Mouse (Mus musculus): ENCODE measurements around the gene Scube1. TPM values are rescaled to one million over a fixed set of nuclear protein-coding genes. Genes with fewer than 3 reads are reported as not detected.

The Scube1 gene
- total RNA-seq (2021): 10 to 100 TPM; 82.1 to 84.7 TPM

- peak; percentile 90 to 93 for DNase-seq (ENCODE audit: low spot score in 2 of 2)
- intact Hi-C loops (cut with DNase I): loop anchor here (2.0 kb wide), 1 partner anchor 60 kb away; no protein-coding TSS in a partner anchor
Measured at GRCm38 (mm10) chr15:83724886-83725269, at the start of gene Scube1. Gene Scube1 (minus strand): TSS chr15:83725021.

DNA sequence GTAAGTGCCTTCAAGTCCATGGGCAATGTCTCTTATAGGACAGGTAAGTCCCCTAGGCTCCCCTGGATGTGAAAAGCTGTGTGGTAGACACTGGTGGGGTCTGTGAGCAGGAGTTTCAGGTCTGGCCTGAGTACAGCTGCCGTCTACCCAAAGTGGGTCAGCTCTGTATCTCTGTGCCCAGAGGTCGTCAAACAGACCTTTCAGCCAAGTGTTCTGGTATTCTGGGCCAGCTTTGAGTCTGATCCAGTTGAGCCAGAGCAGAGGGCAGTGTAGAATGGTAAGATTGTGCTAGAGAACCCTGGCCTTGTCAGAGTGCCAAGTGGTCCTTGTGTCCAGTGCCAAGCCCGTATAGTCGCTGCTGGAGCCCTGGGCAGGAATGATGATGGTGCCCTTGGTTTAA, 48.1 kb upstream of the Scube1 start:
- intact Hi-C loops (cut with DNase I): no loop called here

GRCm38 (mm10) chr15:83772460-83772859, 47.6 kb upstream of the Scube1 start:
- intact Hi-C loops (cut with DNase I): no loop called here

More for the DNA sequence above, 48.1 kb upstream of the Scube1 start:
- peak in 1 of 2 experiments; percentile 55 for DNase-seq (ENCODE audit: low spot score in 2 of 2)

DNA sequence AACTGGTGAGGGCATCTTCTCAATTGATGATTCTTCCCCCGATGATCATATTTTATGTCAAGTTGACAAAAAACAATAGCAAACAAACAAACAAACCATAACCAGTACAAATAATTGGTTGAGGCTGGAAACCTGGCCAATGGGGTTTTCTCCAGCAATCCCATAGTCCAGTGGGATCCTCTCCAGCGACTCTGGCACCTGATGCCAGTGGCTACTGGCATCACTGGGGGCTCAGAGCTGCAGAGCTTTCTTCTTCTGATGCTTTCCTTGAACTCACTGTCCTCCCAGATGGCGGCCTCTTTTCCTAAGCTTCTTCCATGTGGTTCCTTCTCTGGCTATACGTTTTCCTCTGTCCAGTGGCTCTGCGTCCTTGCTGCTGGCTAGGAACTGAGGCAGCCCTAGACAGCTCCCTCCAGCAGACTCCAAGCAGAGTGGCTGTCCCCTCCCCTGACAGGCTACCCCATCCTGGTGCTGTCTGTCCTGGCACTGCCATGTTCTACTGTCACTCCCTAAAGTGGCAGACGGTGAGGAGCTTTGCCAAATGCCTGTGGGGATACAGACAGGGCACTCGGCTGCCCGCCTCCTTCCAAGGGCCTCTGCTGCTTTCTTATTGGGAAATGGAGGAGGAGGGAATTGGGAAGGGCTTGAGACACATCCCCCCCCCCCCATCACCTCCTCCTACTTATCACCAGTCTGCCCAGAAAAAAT, 46.7 kb upstream of the Scube1 start:
- intact Hi-C loops (cut with DNase I): no loop called here
- no peak for DNase-seq (ENCODE audit: low spot score in 2 of 2)

More at GRCm38 (mm10) chr15:83772460-83772859, 47.6 kb upstream of the Scube1 start:
- DNase-seq (ENCODE audit: low spot score in 2 of 2): no peak

DNA sequence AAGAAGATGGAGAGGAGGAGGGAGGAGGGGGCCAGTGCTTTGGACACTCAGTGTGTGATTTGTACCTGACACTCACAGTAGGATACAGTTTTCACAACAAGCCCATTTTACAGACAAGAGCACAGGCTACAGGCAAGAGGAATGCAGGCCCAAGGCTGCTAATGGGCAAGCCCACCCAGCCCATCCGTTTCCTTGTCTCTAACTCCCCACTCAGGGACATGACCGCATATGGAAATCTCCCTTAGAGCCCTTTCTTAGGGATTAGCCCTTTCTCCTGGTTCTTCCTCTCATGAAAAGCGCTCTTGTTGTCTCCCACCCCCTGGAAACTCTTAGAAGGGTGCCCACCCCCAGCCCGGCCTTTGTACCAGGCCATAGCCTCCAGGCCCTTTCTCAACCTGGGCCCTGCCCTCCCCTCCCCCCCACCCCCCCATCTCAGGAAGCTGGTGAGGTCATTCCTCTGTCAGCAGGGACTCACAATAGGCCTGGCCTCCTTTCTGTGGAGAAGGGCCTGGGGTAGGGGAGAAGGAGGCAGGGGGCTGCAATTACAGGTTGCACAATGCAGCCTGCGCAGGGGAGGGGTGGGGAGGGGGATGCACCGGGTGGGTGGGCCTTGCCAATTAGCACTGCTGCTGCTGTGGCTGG, 40.7 kb upstream of the Scube1 start:
- no peak for DNase-seq (ENCODE audit: low spot score in 2 of 2)
- intact Hi-C loops (cut with DNase I): no loop called here

- DNase-seq (ENCODE audit: low spot score in 2 of 2): no peak
- intact Hi-C loops (cut with DNase I): loop anchor here (2.0 kb wide), 1 partner anchor 293 kb away; no protein-coding TSS in a partner anchor
Measured at GRCm38 (mm10) chr15:83761512-83761911, 36.7 kb upstream of the Scube1 start.

GRCm38 (mm10) chr15:83760683-83761082, 35.9 kb upstream of the Scube1 start:
- intact Hi-C loops (cut with DNase I): loop anchor here (2.0 kb wide), 1 partner anchor 294 kb away; no protein-coding TSS in a partner anchor
- peak; percentile 56 to 66 for DNase-seq (ENCODE audit: low spot score in 2 of 2)

DNA sequence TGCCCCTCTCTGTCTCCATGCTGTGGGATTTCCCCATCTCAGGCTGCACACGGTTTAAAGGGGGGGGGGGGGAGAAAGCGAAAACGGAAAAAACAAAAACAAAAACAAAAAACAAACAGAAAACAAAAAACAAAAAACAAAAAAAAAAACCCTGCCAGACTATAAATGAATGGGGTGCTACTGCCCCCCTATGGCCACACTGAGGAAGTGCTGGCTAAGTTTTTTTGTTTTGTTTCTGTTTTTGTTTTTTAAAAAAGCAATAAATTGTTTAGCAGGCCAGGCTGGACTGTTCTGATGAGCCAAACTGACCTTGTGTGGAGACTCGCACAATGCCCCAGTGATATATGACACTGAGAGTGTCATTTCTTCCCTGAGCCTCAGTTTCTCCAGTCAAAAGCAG, 34.1 kb upstream of the Scube1 start:
- intact Hi-C loops (cut with DNase I): loop anchor here (10.0 kb wide), 1 partner anchor 244 kb away; the partner anchor contains the start of gene Ttll1
- DNase-seq (ENCODE audit: low spot score in 2 of 2): no peak

GRCm38 (mm10) chr15:83756742-83757141, 31.9 kb upstream of the Scube1 start:
- intact Hi-C loops (cut with DNase I): loop anchor here (1.0 to 10.0 kb wide), 3 partner anchors 92 to 242 kb away; partner anchors contain the start of gene Ttll1
- DNase-seq (ENCODE audit: low spot score in 2 of 2): no peak

GRCm38 (mm10) chr15:83749436-83749835, 24.6 kb upstream of the Scube1 start:
- no peak for DNase-seq (ENCODE audit: low spot score in 2 of 2)
- intact Hi-C loops (cut with DNase I): loop anchor here (5.0 kb wide), 1 partner anchor 243 kb away; no protein-coding TSS in a partner anchor

GRCm38 (mm10) chr15:83748986-83749385, 24.2 kb upstream of the Scube1 start:
- no peak for DNase-seq (ENCODE audit: low spot score in 2 of 2)
- intact Hi-C loops (cut with DNase I): loop anchor here (5.0 kb wide), 1 partner anchor 243 kb away; no protein-coding TSS in a partner anchor

DNA sequence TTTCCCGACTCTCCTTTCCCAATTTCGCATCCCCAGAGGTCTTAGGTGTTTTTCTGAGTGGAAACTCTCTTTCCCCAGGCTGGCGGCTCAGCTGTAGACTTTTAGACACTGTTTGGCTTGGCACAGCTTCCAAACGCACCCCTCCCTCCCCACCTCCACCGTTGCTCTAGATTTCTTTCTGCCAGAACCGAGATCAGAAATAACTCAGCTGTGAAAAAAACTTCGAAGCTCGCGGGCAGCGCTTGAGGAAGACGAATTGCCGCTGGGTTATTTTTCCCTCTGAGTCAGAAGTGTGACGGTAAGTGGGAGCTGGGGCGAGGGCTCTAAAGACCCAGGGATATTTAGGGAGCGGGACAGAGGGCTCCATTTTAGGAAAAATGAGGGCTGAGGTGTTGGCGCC, 21.5 kb upstream of the Scube1 start:
- intact Hi-C loops (cut with DNase I): loop anchor here (5.0 kb wide), 1 partner anchor 246 kb away; no protein-coding TSS in a partner anchor
- peak; percentile 76 to 98 for DNase-seq (ENCODE audit: low spot score in 2 of 2)

GRCm38 (mm10) chr15:83742018-83742417, 17.2 kb upstream of the Scube1 start:
- DNase-seq (ENCODE audit: low spot score in 2 of 2): no peak
- intact Hi-C loops (cut with DNase I): no loop called here

GRCm38 (mm10) chr15:83740676-83741422, 16.0 kb upstream of the Scube1 start:
- intact Hi-C loops (cut with DNase I): no loop called here

DNA sequence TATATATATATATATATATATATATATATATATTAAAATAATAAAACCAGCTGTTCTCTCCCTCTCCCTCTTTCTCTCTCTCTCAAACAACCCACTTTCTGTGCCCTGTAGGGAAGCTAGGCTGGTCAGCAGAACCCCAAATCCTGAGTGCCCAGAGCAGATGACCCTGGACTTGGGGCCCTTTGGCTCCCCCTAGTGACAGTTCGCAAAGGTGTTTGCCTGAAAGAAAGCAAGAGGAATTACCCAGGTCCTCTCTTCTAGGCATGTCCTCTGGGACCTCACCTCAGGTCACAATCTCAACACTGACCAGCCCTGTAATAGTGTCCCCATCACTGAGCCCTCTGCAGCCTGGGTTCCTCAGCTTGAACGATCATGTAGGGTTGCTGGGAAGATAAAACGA, 2.8 kb upstream of the Scube1 start:
- intact Hi-C loops (cut with DNase I): no loop called here
- peak; percentile 30 to 46 for DNase-seq (ENCODE audit: low spot score in 2 of 2)

More at GRCm38 (mm10) chr15:83740676-83741422, 16.0 kb upstream of the Scube1 start:
- peak in 1 of 2 experiments; percentile 78 for DNase-seq (ENCODE audit: low spot score in 2 of 2)

DNA sequence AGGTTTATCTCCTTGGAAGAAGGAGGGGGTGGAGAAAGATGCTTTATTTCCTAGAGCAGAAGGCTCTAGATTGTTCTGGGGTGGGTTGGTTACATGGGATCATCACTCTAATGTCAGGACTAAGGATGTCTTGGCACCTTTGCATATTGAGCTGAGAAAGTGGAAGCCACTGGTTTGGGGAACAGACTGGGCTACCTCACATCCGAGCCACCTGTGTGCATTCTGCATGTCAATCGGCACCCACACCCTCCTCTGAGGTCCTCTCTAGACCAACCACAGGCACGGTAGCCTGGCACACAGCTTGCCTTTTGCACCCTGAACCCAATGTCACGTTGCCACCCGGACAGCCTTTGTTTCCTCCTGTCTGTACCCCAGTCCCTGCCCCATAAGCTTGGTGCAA, 1.9 kb upstream of the Scube1 start:
- intact Hi-C loops (cut with DNase I): no loop called here
- DNase-seq (ENCODE audit: low spot score in 2 of 2): no peak

GRCm38 (mm10) chr15:83725556-83726200, 857 bp upstream of the Scube1 start:
- DNase-seq (ENCODE audit: low spot score in 2 of 2): no peak
- intact Hi-C loops (cut with DNase I): loop anchor here (2.0 kb wide), 1 partner anchor 61 kb away; no protein-coding TSS in a partner anchor

GRCm38 (mm10) chr15:83724160-83724885, 498 bp downstream of the Scube1 start:
- intact Hi-C loops (cut with DNase I): loop anchor here (2.0 kb wide), 1 partner anchor 60 kb away; no protein-coding TSS in a partner anchor

More at GRCm38 (mm10) chr15:83724160-83724885, 498 bp downstream of the Scube1 start:
- DNase-seq (ENCODE audit: low spot score in 2 of 2): peak in 1 of 2 experiments; percentile 18
